Mouse (Mus musculus): Measurements from ENCODE around the gene Tdrd7.

Gene Tdrd7

DNA sequence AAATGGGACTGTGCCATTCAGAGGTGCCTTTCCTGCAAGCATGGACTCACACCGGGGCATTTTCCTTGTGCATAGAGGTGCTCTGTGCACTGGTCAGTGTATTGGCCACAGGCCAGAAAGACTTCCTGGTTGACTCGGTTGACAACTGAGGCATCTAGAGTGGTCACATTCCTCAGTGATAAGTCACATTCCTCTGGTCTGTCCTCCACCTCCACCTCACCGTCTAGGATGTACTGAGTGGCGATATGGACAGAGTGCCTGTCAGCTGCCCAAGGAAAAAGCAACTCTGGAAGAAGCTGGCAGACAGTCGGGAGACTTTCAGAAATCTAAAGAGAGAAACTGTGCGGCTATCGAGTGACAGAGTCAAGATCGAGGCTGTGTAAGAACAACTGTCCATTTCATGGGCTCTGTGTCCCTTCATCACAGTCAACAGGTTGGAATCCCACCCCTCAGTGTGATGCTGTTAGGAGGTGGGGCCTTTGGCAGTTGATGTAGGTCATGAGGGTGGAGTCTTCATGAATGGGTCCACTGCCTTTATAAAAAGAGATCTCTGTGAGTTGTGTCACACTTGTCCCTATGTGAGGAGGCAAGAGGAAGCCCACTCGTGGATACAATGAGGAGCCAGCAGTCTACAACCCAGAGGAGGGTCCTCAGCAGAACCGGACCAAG is at the start of gene Tdrd7:
Tdrd7 (plus strand) TSS at position 564 of the 669 bp plus-strand sequence.
- DNase-seq (ENCODE audit: low read depth, low spot score) = no peak

DNA sequence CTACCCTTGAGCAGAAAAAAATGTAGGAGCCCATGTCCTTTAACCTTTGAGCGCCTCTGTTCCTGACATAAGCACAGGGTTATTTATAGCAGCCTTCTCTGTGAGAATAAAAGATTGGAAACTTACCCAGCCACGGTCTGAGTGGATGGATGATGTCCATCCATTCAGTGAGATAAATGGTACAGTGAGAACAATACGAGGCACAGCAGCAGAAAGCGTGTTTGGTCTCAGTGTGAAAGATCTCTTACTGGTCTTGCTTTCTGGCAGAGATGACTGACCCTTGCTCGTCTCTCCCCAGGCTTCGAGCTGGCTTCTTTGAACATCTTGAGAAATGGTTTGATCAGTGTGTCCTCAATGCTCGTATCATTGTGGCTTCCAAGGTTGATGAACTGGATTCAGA is 48.0 kb upstream of the Tdrd7 start:
- no peak for DNase-seq (ENCODE audit: low read depth, low spot score)

DNA sequence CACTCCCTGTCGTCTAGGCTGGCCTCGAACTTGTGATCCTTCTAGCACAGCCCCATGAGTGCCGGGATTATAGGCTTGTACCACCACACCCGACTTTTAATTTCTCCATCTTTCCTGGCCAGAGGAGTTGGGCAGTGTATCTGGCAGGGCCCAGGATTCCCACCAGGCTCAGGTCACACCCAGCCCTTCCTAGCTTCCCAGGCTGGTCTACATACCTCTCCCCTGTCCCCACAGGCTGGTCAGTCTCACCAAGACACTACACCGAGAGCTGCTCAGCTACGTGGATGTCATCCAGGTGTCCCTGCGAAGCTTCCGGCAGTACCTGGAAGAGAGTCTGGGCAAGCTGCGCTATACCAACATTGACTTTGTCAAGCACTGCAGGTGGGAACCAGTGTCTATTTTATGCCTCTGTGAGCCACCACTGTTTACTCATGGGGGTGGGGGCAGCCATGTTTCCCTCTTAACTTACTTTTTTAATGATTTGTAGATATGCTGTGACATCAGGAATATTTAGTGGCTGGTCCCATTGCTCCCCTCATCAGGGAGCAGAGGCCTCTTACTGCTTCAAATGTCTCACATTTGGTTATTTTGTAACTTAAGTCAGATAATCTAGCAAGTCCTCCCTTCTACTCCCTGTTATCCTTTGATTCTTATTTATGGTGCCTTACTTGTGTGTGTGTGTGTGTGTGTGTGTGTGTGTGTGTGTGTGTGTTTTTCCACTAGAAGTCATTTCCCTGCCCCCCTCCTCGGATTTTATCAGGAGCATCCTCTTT is 43.3 kb upstream of the Tdrd7 start:
- no peak for DNase-seq (ENCODE audit: low read depth, low spot score)

DNA sequence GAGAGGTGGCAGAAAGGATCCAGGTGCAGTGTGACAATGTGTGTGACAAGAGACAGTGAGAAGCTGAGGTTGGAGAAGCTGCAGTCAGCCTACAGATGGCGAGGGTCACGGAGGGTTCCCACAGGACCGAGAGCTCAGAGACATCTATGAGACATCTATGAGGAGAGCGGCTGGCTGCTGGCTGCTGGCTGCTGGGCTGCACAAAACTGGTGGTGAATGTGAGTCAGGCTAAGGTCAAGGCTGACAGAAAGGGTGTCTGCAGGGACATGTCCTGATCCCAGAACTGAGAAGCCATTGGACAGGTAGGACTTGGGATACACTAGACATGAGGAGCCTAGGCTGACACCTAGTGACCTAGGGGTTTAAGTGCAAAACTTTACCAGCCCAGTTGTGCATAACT is 41.1 kb upstream of the Tdrd7 start:
- DNase-seq (ENCODE audit: low read depth, low spot score) = no peak

DNA sequence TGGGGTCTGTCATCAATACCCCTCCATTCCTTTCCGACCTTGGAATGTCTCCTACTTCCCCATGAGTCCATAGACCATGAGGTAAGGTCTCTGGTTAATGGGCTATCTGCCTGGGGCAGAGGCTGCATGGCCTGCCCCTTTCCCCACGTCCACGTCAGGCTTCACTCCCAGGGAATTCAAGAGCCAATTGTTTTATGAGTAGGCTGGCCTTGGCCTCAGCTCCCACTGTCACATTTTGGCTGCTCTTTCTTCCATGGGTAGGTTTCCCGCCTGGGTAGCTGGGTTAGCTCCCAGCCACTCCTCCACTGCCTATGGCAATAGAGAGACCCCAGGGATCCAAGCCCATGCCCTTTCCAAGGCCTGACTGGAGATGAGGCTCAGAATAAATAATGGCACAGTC is 36.6 kb upstream of the Tdrd7 start:
- no peak for DNase-seq (ENCODE audit: low read depth, low spot score)

DNA sequence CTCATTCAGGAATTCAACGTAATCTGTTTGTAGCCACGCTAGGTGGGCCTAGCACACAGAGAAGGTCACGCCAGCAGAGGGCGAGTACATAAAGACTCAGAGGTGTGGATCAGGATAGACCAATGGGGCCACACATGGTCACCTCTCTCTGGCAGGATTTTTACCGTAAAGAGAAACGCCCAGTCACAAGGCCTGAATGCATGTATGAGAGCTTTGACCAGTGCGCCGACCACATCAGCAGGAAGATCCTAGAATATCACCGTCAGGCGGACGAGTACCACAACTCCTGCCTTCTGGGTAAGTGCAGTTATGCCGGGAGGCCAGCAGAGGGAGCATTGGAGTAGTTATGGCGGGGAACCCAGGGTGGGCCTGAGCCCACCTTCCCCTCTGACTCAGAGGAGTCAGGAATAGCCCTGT is 23.5 kb upstream of the Tdrd7 start:
- peak; percentile 32 for DNase-seq (ENCODE audit: low read depth, low spot score)

DNA sequence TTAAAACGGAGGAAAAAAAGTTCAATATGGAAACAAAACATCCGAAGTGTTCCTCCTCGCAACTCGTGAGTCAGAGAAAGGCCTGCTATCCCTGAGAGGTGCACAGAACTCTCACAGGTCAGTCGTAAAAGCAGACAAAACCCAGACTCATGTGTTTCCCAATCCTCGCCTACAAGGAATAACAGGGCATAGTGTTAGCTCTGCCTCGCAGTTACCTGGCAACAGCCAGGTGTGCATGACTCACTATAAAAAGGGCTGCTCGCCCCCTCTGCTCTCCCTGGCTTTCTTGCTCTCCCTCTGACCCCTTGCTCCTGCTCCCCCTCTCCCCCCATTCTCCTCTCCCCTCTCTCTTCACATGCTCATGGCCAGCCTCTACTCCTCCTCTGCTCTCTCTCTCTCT is 17.4 kb upstream of the Tdrd7 start:
- DNase-seq (ENCODE audit: low read depth, low spot score) = no peak

DNA sequence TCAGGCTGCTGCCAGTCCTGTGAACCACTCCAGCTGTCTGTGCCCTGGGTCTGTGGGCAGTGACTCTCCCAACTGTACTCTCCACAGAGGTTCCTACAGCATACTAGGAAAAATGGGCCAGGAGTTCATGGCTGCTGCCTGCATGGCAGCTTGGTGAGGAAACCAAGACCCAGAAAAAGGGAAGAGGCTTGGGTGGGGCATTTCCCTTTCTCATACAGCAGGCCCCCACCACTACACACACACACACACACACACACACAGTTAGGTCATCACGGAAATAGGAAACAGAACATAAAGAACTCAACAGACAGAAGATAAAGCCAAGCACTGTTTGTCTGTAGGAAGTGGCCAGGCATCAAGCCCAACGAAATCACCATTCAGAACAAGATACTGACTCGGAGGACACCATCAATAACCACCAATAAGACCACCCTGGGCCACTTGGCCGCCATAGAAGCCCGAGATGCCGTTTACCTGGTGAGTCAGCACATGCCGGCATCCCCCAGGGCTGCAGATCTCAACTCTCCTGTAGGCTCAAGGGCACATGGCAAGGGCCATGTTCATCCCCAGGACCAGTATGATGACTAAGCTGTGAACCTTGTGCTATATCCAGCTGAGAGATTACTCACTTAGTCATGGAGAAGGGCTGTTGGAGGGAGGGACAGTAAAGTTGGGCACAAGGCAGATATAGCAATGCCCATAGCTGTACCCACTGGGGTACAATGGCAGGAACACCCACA is 15.9 kb upstream of the Tdrd7 start:
- peak; percentile 17 for DNase-seq (ENCODE audit: low read depth, low spot score)

DNA sequence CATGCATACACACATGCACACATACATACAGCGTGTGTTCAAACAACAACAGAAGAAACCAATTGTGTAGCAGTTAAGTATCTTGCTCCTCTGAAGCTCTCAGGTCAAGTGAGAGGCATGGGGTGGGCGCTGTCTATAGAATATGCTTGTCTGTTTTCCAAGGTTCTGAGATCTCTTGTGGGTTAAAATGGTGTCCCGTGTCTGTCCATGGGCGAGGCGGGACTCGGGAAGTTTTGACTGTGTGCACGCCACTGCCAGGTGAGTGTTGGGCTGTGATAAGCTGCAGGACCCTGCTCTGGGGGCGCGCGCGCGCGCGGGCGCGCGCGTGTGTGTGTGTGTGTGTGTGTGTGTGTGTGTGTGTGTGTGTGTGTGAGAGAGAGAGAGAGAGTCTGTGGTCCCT is 13.3 kb upstream of the Tdrd7 start:
- DNase-seq (ENCODE audit: low read depth, low spot score) = no peak

DNA sequence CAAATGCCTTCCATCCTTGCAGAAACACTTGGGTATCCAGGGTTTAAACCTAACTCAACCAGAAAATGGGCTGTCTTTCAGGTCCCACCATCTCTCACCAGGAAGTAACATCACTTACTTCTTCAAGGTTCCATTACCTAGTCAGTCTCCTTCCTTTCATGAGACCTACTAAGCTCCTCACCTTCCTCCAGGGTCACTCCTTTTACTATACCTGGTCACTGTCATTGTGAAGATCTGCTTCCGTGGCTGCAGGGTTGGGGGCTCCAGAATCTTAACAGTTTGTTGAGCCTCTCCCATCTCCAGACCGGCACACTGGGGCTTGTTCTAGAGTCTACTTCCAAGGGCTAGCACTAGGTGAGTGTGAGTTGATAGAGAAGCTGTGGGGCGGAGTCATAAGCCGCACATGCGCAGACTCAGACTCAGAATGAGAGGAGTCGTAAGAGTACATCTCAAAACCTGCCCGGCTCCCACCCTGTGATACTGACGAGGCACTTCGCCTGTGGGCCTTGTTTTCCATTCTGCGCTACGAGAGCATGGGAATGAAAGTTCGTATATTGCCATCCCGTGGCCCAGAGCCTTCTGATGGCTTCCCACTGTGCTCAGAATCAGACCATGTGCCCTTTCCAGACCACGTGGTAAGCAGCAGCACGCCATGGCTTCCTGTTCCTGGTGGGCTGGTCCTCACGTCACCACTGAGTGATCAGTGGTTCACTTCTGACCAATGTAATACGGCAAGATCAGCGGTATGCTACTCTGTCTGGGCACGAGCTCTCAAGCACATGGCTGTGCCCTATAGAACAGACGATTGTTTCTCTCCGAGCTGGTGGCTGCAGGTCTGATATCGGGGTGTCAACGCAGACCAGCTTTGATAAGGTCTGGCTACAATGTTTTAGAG is 11.9 kb upstream of the Tdrd7 start:
- DNase-seq (ENCODE audit: low read depth, low spot score) = no peak

DNA sequence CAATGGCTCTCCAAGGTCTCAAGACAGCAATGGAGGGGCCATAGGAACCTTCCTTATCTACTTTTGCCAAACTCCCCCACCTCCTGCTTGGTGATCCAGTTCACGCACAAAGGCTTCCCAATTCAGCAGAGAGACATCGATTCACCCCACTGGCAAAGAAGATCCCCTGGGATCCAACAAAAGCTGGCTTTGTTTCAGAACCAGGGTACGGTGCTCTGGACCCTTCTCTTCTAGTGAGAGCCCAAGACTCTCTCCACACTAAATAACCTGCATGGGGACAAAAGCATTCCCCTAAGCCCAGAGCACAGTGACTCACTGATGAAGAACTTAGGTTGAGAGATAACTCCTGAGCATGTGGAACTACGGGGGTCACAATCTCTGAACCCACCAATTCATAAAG is 9.9 kb upstream of the Tdrd7 start:
- DNase-seq (ENCODE audit: low read depth, low spot score) = no peak

DNA sequence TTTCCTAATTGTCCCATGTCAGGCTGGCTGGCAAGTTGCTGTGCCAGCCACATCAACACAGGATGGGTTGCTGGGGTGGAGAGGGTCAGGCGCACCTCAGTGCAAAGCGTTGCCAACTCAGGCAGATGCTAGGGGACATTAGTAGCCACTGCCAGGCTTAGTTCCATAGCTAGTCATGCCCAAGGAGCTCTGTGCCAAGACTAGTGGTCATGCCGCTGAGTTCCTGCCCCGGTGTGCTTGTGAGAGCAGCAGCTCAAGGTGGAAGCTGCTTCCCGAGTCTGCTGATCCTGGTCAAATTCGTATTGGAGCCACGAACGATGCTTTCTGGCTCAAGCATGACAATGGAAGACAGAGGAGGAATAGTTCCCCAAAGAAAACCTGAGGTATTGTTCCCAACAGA is 9.0 kb upstream of the Tdrd7 start:
- DNase-seq (ENCODE audit: low read depth, low spot score) = no peak

DNA sequence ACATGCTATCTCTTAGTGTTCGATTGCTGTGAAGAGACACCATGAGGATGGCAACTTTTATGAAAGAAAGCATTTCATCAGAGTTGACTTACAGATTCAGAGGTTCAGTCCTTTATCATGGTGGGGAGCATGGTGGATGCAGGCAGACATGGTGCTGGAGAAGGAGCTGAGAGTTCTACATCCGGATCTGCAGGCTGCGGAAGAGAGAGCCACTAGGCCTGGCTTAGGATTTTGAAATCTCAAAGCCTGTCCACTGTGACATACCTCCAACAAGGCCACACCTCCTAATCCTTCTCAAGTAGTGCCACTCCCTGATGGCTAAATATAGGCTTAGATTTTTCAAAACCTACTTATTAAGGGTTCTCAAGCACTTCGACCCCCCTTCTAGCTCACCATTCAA is 8.4 kb upstream of the Tdrd7 start:
- no peak for DNase-seq (ENCODE audit: low read depth, low spot score)

DNA sequence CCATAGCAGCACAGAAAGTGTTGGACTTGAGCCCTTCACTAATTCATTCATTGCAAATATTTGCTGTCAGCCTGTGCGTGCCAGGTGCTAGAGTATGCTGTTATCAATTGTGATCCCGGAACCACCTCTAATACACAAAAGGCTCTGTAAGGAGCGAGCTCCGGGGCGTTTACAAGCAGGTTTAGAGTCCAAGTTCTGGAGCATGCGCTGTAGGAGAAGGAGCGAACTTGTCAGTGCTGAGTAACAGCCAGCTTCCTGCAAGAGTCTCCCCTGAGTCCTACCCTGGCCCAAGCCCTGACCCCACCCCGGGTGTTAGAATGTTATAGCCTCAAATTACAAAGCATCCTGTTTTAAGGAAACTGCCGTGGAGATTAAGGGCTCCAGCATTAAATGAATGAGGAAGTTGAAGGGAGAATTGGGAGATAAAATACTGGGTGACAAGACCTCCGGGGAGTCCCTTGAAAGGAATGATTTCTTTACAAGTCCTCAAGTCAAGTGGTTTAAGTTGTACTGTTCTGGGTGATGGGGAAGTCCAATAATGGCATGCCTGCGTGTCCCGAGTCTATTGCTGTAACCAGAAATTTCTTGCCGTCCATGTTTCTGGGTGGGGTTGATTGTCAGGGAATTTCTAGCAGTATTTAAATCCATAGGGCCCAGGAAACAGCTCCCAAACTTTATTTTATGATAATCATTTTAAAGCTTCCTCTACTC is 758 bp downstream of the Tdrd7 start:
- DNase-seq (ENCODE audit: low read depth, low spot score) = no peak

DNA sequence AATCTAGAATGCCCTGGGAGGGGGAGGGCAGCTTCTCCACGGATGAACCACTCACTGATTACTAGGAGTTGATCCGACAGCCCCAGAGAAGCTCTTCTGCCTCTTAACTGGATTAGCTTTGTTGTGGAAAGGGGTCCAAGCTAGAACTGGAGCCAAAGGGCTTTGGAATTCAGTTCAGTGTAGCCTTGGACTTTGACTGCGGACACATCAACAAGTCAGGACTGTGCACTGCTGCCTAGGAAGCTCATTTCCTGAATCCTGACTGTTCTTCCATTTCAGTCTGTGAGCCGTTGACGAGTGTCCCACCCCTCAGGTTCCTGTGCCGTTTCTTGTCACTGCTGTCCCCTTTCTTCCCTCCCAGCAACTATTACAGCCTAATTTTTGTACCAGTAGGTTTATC is 1.6 kb downstream of the Tdrd7 start:
- no peak for DNase-seq (ENCODE audit: low read depth, low spot score)

DNA sequence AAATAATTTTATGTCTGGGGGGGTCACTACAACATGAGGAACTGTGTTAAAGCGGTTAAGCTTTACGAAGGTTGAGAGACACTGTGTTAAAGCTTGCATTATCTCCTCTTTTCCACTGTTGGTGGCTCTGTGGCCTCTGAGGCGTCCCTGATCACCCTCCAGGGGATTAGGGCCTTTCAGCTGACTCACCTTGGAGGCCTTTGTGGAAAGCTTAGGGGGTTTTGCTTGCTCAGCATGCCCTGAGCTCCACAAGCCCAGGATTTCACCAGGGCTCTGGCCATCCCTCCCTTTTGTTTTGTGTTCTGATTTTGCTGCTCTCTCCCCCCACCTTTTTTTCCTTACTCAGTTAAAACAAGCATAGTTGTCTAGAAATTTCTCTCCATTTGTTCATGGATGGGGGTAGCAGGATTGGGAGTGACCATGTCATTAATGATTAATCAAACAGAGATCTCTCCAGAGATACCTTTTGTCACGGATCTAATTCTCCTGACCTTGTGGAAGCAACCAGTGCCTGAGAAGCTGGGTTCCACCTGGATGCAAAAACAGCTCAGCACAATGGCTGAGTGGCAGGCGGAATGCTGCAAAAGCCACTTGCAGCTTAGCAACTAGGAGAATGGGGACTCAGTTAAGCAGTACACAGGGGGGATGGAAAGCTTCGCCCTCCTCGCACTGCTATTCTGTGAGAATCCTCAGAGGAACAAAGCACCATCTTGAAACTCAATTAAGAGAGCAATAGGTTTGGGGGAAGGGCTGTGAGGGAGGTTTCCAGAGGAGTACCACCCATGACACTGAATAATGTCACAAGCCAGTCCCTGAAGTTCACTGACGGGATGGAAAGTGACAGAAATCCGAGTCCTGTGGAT is 2.6 kb downstream of the Tdrd7 start:
- DNase-seq (ENCODE audit: low read depth, low spot score) = no peak

DNA sequence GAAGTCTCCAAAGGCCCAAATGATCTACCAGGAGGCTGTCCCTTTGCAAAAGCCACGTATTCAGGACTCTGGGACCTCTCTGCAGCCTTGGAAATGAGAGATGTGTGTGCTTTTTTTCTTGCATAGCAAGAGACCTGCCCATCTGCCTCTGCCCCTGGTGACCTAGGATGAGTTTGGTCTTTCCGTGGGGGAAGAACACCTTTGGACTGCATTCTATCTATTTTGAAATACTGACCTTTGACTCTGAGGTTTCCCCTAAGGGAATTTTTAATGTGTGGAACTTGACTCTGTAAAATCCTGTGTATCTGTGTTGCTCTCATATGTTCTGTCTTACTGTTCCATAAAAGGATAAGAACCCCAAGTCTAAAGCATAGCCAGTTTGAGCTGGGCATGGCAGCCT is 3.9 kb downstream of the Tdrd7 start:
- no peak for DNase-seq (ENCODE audit: low read depth, low spot score)

DNA sequence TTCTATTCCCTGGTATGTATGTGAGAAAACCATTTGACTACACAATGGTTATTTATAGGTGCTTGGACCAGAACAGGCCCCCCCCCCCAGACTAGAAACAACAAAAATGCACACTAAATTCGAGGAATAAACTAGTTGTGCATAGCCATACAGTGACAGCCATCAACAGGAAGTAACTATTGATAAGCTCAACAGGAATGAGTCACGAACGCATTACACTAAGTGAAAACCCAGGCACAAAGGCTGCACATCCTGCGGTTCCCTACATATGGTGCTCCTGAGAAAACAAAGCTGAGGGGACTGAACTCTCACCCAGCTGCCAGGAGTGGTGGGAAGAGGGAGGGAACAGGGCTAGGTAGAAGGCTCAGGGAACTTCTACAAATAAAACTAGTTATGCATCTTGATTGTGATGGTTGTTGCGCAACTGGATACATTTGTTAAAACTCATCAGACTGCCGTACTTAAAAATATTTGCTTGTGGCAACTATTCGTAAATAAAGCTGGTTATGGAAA is 5.0 kb downstream of the Tdrd7 start:
- no peak for DNase-seq (ENCODE audit: low read depth, low spot score)

DNA sequence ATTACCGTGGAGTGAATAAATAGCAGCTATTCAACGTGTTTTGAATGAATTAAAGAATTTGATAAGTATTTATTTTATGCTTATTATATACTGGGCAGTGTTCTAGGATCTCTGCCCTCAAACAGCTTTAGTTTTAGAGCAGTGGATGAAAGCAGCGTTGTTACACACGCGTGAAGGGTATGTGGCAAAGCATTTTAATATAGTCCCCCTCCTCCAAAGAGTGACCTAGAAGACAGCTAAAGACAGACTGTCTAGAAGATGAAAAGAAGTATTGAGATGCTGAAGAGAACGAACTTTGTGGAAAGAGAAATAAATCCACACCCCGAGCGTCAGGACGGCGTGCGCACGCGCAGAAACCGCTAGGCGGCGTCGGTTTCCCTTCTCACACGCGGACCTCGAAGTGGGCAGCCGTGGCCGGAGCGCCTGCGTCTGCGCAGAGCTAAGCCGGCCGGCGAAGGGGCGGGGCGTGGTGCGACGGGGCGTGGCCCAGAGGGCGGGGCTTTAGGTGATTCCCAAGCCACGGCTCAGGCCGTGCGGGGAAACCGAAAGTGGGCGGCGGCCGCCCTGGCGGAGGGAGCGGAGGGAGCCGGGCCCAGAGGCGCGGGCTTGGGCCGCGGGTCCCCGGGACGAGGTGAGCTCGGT is 6.8 kb downstream of the Tdrd7 start:
- peak; percentile 89 for DNase-seq (ENCODE audit: low read depth, low spot score)

All from A20 (cell line).